Mouse (Mus musculus): Measurements from ENCODE around the gene Hspa1l. TPM values are rescaled to one million over a fixed set of nuclear protein-coding genes. Genes with fewer than 3 reads are reported as not detected.
"Not testable (repeated sequence)": the region's sequence is repeated elsewhere in the genome, so short reads cannot be mapped to it uniquely, and the experiment has no call there.

Gene Hspa1l
- total RNA-seq, 2 experiments from 2014 or later, result 0.32 TPM; not detected in 1

- intact Hi-C loops (cut with DNase I); DNase-seq (ENCODE audit: low spot score in 2 of 2): not testable (repeated sequence)
Observed at GRCm38 (mm10) chr17:34969822-34970221, 2.7 kb upstream of the Hspa1l start, which contains the start of gene Gm20481. TSS of gene Gm20481 (plus strand) at chr17:34969912.

- DNase-seq (ENCODE audit: low spot score in 2 of 2), result not testable (repeated sequence)
Observed at GRCm38 (mm10) chr17:34970850-34971249, 1.7 kb upstream of the Hspa1l start.

GRCm38 (mm10) chr17:34971694-34972068, 822 bp upstream of the Hspa1l start:
- DNase-seq (ENCODE audit: low spot score in 2 of 2); intact Hi-C loops (cut with DNase I): not testable (repeated sequence)

More at GRCm38 (mm10) chr17:34970850-34971249, 1.7 kb upstream of the Hspa1l start:
- intact Hi-C loops (cut with DNase I), result not testable (repeated sequence)

GRCm38 (mm10) chr17:34975581-34976492, 3.3 kb downstream of the Hspa1l start:
- intact Hi-C loops (cut with DNase I), result no loop called here
- no peak for DNase-seq (ENCODE audit: low spot score in 2 of 2)

GRCm38 (mm10) chr17:34977000-34977399, 4.5 kb downstream of the Hspa1l start:
- intact Hi-C loops (cut with DNase I), result no loop called here
- no peak for DNase-seq (ENCODE audit: low spot score in 2 of 2)

GRCm38 (mm10) chr17:34978239-34978638, 5.7 kb downstream of the Hspa1l start:
- DNase-seq (ENCODE audit: low spot score in 2 of 2), result no peak
- intact Hi-C loops (cut with DNase I), result no loop called here

- intact Hi-C loops (cut with DNase I), result loop anchor here (5.0 kb wide), 1 partner anchor 127 kb away; the partner anchor contains the start of genes Nelfe and Skiv2l
- DNase-seq (ENCODE audit: low spot score in 2 of 2), result no peak
Observed at GRCm38 (mm10) chr17:34979631-34980030, 7.1 kb downstream of the Hspa1l start.

GRCm38 (mm10) chr17:34980655-34981054, 8.2 kb downstream of the Hspa1l start:
- no peak for DNase-seq (ENCODE audit: low spot score in 2 of 2)
- intact Hi-C loops (cut with DNase I), result loop anchor here (1.0 to 5.0 kb wide), 2 partner anchors 28 to 128 kb away; partner anchors contain the start of genes Nelfe and Skiv2l

- peak; percentile 94 to 97 for DNase-seq (ENCODE audit: low spot score in 2 of 2)
- intact Hi-C loops (cut with DNase I), result loop anchor here (1.0 to 5.0 kb wide), 2 partner anchors 29 to 129 kb away; partner anchors contain the start of genes Nelfe and Skiv2l
Observed at GRCm38 (mm10) chr17:34981690-34982180, 9.2 kb downstream of the Hspa1l start, which contains the start of gene Lsm2. TSS of gene Lsm2 (plus strand) at chr17:34981862.

GRCm38 (mm10) chr17:34982328-34982727, 9.8 kb downstream of the Hspa1l start:
- no peak for DNase-seq (ENCODE audit: low spot score in 2 of 2)
- intact Hi-C loops (cut with DNase I), result loop anchor here (5.0 kb wide), 1 partner anchor 130 kb away; the partner anchor contains the start of genes Nelfe and Skiv2l

GRCm38 (mm10) chr17:34984218-34984617, 11.7 kb downstream of the Hspa1l start:
- no peak for DNase-seq (ENCODE audit: low spot score in 2 of 2)
- intact Hi-C loops (cut with DNase I), result loop anchor here (5.0 kb wide), 1 partner anchor 132 kb away; the partner anchor contains the start of genes Nelfe and Skiv2l

- intact Hi-C loops (cut with DNase I), result no loop called here
Observed at GRCm38 (mm10) chr17:34994751-34995150, 22.2 kb downstream of the Hspa1l start.

GRCm38 (mm10) chr17:34995192-34995591, 22.7 kb downstream of the Hspa1l start:
- intact Hi-C loops (cut with DNase I); DNase-seq (ENCODE audit: low spot score in 2 of 2): not testable (repeated sequence)

More at GRCm38 (mm10) chr17:34994751-34995150, 22.2 kb downstream of the Hspa1l start:
- no peak for DNase-seq (ENCODE audit: low spot score in 2 of 2)

- DNase-seq (ENCODE audit: low spot score in 2 of 2); intact Hi-C loops (cut with DNase I): not testable (repeated sequence)
Observed at GRCm38 (mm10) chr17:34995927-34996326, 23.4 kb downstream of the Hspa1l start.

- intact Hi-C loops (cut with DNase I), result no loop called here
- DNase-seq (ENCODE audit: low spot score in 2 of 2), result no peak
Observed at GRCm38 (mm10) chr17:34996411-34997141, 24.1 kb downstream of the Hspa1l start.

GRCm38 (mm10) chr17:34997142-34997483, 24.6 kb downstream of the Hspa1l start:
- no peak for DNase-seq (ENCODE audit: low spot score in 2 of 2)
- intact Hi-C loops (cut with DNase I), result no loop called here

GRCm38 (mm10) chr17:34998526-34999430, 26.3 kb downstream of the Hspa1l start:
- intact Hi-C loops (cut with DNase I), result no loop called here
- no peak for DNase-seq (ENCODE audit: low spot score in 2 of 2)

GRCm38 (mm10) chr17:34999871-35000716, 27.6 kb downstream of the Hspa1l start:
- intact Hi-C loops (cut with DNase I), result loop anchor here (10.0 kb wide), 1 partner anchor 235 kb away; the partner anchor contains the start of genes Atp6v1g2 and Nfkbil1
- DNase-seq (ENCODE audit: low spot score in 2 of 2), result not testable (repeated sequence)
